Mouse (Mus musculus): Measurements from ENCODE around the gene Lrrc45.
"Not testable (repeated sequence)": the region's sequence is repeated elsewhere in the genome, so short reads cannot be mapped to it uniquely, and the experiment has no call there.

Lrrc45 gene

DNA sequence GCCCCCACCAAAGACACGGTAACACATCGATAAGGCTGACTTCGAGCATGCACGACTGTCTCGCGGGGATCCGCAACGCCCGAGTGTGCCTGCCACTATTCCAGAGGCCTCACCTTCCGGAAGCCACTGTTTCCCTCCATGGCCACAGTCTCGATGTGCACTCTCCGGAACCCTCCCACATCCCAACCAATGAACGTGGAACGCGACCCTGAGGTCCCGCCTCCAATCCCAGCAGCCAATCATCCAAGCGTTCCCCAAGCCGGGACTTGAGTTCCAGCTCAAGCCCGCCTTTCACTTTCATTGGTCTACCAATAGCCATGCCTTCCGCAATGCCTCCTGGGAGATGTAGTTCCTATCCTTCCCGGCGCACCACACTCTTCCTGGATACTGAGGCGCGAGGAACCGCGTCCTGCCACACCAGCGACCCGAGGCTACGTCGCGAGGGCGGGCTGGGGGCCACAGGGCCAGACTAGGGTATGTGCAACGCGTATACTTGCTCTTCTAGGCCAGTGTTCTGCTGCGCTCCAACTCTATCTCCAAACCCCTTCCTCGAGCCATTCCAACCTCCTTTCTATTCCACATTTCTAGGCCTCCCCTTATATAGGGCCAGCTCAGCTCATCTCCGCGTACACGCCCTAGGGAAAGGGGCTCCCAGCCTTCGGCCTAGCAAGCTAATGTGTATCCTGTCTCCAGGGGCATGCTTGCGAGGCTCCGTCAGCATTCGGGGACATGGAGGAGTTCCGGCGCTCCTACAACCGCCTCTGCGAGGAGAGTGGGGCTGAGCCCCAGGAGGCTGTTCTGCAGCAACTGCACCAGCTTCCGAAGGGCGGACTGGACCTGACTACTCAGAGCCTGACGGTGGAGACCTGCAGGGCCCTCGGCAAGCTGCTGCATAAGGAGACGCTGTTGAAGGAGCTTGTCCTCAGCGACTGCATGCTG is at the start of gene Lrrc45, which contains the start of gene Cenpx:
Gene Lrrc45, plus strand, starts transcription at position 346 of the 939 bp plus-strand sequence.
Gene Cenpx, minus strand, starts transcription at position 159 of the 939 bp plus-strand sequence.
- peak; percentile 97 for DNase-seq (ENCODE audit: low spot score)

DNA sequence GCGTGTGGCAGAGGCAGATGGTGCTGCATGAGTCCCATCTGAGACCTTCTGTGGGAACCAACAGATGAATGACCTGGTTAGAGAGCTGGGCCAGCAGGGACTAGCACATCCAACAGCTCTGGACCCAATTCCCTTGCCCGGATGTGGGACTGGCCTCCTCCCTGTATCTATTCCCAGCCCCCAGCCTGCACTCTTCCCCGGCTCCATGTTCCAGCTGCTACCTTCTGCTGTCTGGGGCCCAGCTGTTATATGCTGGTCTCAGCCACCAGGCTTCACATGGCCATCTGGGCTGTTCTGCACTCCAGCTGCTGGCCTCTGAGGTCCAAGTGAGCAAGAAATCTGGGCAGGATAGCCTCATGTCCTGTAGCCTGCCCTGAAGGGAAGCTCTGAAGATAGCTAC is 48.3 kb upstream of the Lrrc45 start:
- DNase-seq (ENCODE audit: low spot score), result no peak

DNA sequence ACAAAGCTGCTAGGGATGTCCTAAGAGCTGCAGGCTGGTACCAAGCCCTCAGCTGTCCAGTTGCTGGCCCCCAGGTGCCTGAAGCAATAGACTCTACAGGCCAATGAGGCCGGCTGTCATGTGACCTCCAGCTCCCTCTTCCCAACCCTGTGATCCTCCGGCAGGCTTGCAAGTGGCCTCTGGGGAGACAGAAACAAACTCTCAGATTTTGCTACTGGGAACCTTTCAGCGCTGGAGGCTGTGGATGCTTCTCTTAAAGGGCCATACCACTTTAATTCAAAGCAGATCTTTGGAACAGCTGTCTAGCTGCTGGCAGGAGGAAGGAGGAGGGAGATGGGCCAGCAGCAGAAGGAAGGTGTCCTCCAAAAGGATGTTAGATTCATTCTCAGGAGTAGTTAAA is 47.1 kb upstream of the Lrrc45 start:
- no peak for DNase-seq (ENCODE audit: low spot score)

- DNase-seq (ENCODE audit: low spot score), result peak; percentile 90
These were observed 40.8 kb upstream of the Lrrc45 start, which contains the start of gene Aspscr1 for GRCm38 (mm10) chr11:120672687-120673593. Gene Aspscr1, plus strand, starts transcription at chr11:120672973.

DNA sequence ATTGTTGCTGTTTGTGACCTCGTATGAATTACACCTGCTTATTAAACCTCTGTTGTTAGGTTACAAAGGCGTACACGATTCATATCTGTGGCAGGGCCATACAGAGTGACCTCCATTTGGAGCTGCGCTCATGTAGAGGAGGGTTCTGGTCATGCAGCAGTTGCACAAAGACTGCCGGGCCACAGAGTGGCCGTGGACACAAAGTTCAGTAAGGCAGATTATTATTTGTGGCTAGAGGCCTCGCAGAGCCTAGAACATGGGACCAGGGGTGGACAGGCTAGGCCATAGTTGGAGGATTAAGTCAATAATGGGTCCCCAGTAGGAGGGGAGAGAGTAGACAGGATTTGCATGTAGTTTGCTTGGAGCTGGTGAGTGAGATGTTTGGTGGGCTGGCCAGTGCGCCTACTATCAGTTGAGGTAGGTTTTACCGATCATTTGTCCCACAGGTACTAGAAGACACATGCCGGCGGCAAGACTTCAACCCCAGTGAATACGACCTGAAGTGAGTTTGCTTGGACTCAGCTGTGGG is 40.1 kb upstream of the Lrrc45 start:
- no peak for DNase-seq (ENCODE audit: low spot score)

DNA sequence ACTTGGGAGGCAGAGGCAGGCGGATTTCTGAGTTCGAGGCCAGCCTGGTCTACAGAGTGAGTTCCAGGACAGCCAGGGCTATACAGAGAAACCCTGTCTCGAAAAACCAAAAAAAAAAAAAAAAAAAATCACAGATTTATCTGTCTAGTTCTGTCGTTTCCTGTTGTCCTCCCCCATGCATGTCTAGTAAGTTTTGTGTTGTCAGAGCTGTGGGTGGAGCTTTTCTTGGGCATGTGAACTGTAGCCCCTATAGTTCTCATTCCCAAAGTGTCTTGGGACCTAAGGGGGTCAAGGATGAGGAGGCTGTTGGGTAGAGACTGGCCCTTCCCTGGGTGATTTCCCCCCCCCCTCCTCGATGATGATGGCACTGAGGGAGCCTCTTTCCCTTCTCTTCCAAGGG is 37.9 kb upstream of the Lrrc45 start:
- DNase-seq (ENCODE audit: low spot score), result not testable (repeated sequence)

- no peak for DNase-seq (ENCODE audit: low spot score)
These were observed 36.8 kb upstream of the Lrrc45 start for GRCm38 (mm10) chr11:120676951-120677350.

GRCm38 (mm10) chr11:120679909-120680308 is 33.8 kb upstream of the Lrrc45 start:
- DNase-seq (ENCODE audit: low spot score), result no peak

DNA sequence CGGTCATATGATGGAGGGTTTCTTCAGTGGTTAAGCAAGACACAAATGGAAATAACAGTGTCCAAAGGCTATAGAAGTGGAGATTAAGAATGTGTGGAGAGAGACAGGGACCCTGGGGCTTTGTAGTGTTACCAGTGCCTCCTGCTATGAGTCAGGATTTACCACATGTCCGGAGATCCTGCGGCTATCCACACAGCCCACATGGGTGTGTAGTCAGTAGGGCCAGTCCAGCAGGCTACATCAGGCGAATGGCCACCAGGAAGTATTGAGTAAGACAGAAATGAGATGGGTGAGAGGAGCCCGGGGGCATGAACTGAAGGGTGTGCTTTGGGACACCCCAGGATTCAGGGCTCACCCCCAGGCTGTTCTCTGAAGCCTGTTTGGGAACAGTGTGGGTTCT is 31.0 kb upstream of the Lrrc45 start:
- no peak for DNase-seq (ENCODE audit: low spot score)

GRCm38 (mm10) chr11:120683536-120683935 is 30.2 kb upstream of the Lrrc45 start:
- no peak for DNase-seq (ENCODE audit: low spot score)

- no peak for DNase-seq (ENCODE audit: low spot score)
These were observed 29.6 kb upstream of the Lrrc45 start for GRCm38 (mm10) chr11:120684086-120684485.

- DNase-seq (ENCODE audit: low spot score), result no peak
These were observed 29.1 kb upstream of the Lrrc45 start for GRCm38 (mm10) chr11:120684660-120685059.

GRCm38 (mm10) chr11:120686650-120687272 is 27.0 kb upstream of the Lrrc45 start:
- no peak for DNase-seq (ENCODE audit: low spot score)

DNA sequence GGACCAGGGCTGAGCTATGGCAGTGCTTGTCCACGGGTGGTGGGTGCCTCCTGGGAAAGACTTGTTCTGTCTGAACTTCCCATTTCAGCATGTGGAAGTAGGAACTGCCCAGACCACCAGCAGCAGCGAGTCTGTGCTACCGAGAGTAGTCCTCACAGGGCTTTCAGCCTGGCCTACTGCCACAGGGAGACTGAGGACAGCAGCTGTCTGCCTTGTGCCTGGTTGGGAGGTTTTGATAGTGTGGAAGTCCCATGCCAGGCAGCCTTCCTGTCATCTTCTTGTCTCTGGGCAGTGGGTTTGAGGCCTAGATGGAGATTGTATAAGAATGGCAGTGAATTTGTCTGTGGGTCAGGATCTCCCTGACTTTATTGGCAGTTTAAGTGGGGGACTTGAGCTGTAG is 24.4 kb upstream of the Lrrc45 start:
- DNase-seq (ENCODE audit: low spot score), result no peak

DNA sequence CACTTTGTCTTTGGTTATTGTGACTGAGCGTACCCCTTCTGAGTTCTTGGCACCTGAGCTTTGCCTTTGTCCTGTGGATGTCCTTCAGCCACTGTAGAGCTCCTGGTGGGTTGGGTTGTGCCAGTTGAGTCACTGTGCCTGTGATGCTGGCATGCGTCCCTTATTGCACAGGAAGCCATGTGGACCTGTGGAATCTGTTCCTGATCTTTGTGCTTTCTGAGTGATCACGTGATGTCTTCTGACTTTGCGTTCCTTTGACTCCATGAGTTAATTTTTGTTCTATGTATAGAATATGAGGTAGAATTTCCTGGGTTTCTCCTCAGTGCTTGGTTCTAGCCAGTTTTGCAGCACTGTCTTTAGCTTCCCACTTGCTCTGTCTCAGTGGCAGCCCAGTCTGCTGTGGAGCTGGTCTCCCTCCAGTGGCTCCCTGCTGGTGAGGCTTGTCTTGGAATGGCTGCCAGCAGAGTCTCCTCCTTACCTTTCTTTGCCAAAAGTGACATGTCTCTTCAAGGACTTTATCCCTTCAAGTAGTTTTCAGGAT is 21.2 kb upstream of the Lrrc45 start:
- no peak for DNase-seq (ENCODE audit: low spot score)

- no peak for DNase-seq (ENCODE audit: low spot score)
These were observed 20.3 kb upstream of the Lrrc45 start for GRCm38 (mm10) chr11:120693461-120693860.

- no peak for DNase-seq (ENCODE audit: low spot score)
These were observed 18.5 kb upstream of the Lrrc45 start for GRCm38 (mm10) chr11:120695184-120695583.

GRCm38 (mm10) chr11:120695641-120696040 is 18.1 kb upstream of the Lrrc45 start:
- DNase-seq (ENCODE audit: low spot score), result no peak

GRCm38 (mm10) chr11:120696568-120696967 is 17.2 kb upstream of the Lrrc45 start:
- no peak for DNase-seq (ENCODE audit: low spot score)

GRCm38 (mm10) chr11:120697741-120698140 is 16.0 kb upstream of the Lrrc45 start:
- no peak for DNase-seq (ENCODE audit: low spot score)

- no peak for DNase-seq (ENCODE audit: low spot score)
These were observed 9.8 kb upstream of the Lrrc45 start for GRCm38 (mm10) chr11:120703696-120704454.
